Mouse (Mus musculus): ENCODE results near the gene Cpsf2. TPM values are rescaled to one million over a fixed set of nuclear protein-coding genes. Genes with fewer than 3 reads are reported as not detected.

Cpsf2 gene
- polyA plus RNA-seq, 1 experiment from 2014 or later, result 43.3 TPM

- ATAC-seq (ENCODE audit: low FRiP score) (no peak), DNase-seq (ENCODE audit: low spot score) (no peak)
- Histone ChIP-seq H3K27ac (ENCODE audit: low read depth, low read length) (no peak overlapping the region), H3K9me3 (ENCODE audit: control insufficient read depth, low read length) (no peaks in the 10 kb centered on the region), H3K36me3 (ENCODE audit: control insufficient read depth, insufficient read depth, low read length) (peaks cover 18% of the 10 kb centered on the region), H3K4me2 (replicated peaks; ENCODE audit: low read depth, low read length) (no peak overlapping the region), H3K27me3 (ENCODE audit: control insufficient read depth, insufficient read depth, low read length) (no peaks in the 10 kb centered on the region), H3K4me1 (replicated peaks; ENCODE audit: control insufficient read depth, insufficient read depth, low read length) (no peaks in the 10 kb centered on the region), H3K9ac (ENCODE audit: low read depth, low read length) (no peak overlapping the region), H3K4me3 (ENCODE audit: low read depth, low read length) (no peak overlapping the region)
- 94% methylated on average over 8 of the region's 8 CpGs for WGBS
Observed at GRCm38 (mm10) chr12:101994576-101995467, 19.0 kb downstream of the Cpsf2 start.

GRCm38 (mm10) chr12:101998929-101999328, 23.1 kb downstream of the Cpsf2 start:
- no peak overlapping the region for H3K9ac ChIP-seq (ENCODE audit: low read depth, low read length)
- no peaks in the 10 kb centered on the region for H3K9me3 ChIP-seq (ENCODE audit: control insufficient read depth, low read length)
- H3K4me3 ChIP-seq (ENCODE audit: low read depth, low read length), result no peak overlapping the region
- WGBS, result 90% methylated on average over 5 of the region's 5 CpGs
- no peaks in the 10 kb centered on the region for H3K4me1 ChIP-seq (replicated peaks; ENCODE audit: control insufficient read depth, insufficient read depth, low read length)
- DNase-seq (ENCODE audit: low spot score), result no peak
- H3K4me2 ChIP-seq (replicated peaks; ENCODE audit: low read depth, low read length), result no peak overlapping the region
- no peak for ATAC-seq (ENCODE audit: low FRiP score)
- no peak overlapping the region for H3K27ac ChIP-seq (ENCODE audit: low read depth, low read length)
- peaks cover 18% of the 10 kb centered on the region for H3K36me3 ChIP-seq (ENCODE audit: control insufficient read depth, insufficient read depth, low read length)
- H3K27me3 ChIP-seq (ENCODE audit: control insufficient read depth, insufficient read depth, low read length), result no peaks in the 10 kb centered on the region

GRCm38 (mm10) chr12:102000785-102001184, 25.0 kb downstream of the Cpsf2 start:
- Histone ChIP-seq H3K4me1 (replicated peaks; ENCODE audit: control insufficient read depth, insufficient read depth, low read length) (no peaks in the 10 kb centered on the region), H3K27me3 (ENCODE audit: control insufficient read depth, insufficient read depth, low read length) (no peaks in the 10 kb centered on the region), H3K4me2 (replicated peaks; ENCODE audit: low read depth, low read length) (no peak overlapping the region), H3K9ac (ENCODE audit: low read depth, low read length) (no peak overlapping the region), H3K36me3 (ENCODE audit: control insufficient read depth, insufficient read depth, low read length) (peaks cover 18% of the 10 kb centered on the region), H3K9me3 (ENCODE audit: control insufficient read depth, low read length) (no peaks in the 10 kb centered on the region), H3K27ac (ENCODE audit: low read depth, low read length) (no peak overlapping the region), H3K4me3 (ENCODE audit: low read depth, low read length) (no peak overlapping the region)
- WGBS, result 94% methylated on average over 11 of the region's 11 CpGs
- ATAC-seq (ENCODE audit: low FRiP score) (no peak), DNase-seq (ENCODE audit: low spot score) (no peak)

- H3K4me3 ChIP-seq (ENCODE audit: low read depth, low read length), result no peak overlapping the region
- ATAC-seq (ENCODE audit: low FRiP score) (no peak), DNase-seq (ENCODE audit: low spot score) (no peak)
- no peaks in the 10 kb centered on the region for H3K4me1 ChIP-seq (replicated peaks; ENCODE audit: control insufficient read depth, insufficient read depth, low read length)
- no peak overlapping the region for H3K4me2 ChIP-seq (replicated peaks; ENCODE audit: low read depth, low read length)
- WGBS, result 86% methylated on average over 16 of the region's 16 CpGs
- no peaks in the 10 kb centered on the region for H3K27me3 ChIP-seq (ENCODE audit: control insufficient read depth, insufficient read depth, low read length)
- H3K27ac ChIP-seq (ENCODE audit: low read depth, low read length), result no peak overlapping the region
- no peaks in the 10 kb centered on the region for H3K9me3 ChIP-seq (ENCODE audit: control insufficient read depth, low read length)
- no peak overlapping the region for H3K9ac ChIP-seq (ENCODE audit: low read depth, low read length)
- H3K36me3 ChIP-seq (ENCODE audit: control insufficient read depth, insufficient read depth, low read length), result 0 out of 2 replicates have a peak, but pooled peaks cover 2% of the 10 kb centered on the region
Observed at GRCm38 (mm10) chr12:102008111-102008977, 32.6 kb downstream of the Cpsf2 start.

- 92% methylated on average over 6 of the region's 6 CpGs for WGBS
- no peaks in the 10 kb centered on the region for H3K36me3 ChIP-seq (ENCODE audit: control insufficient read depth, insufficient read depth, low read length)
- no peaks in the 10 kb centered on the region for H3K9me3 ChIP-seq (ENCODE audit: control insufficient read depth, low read length)
- DNase-seq (ENCODE audit: low spot score) (no peak), ATAC-seq (ENCODE audit: low FRiP score) (no peak)
- no peak overlapping the region for H3K4me3 ChIP-seq (ENCODE audit: low read depth, low read length)
- H3K4me1 ChIP-seq (replicated peaks; ENCODE audit: control insufficient read depth, insufficient read depth, low read length), result no peaks in the 10 kb centered on the region
- H3K4me2 ChIP-seq (replicated peaks; ENCODE audit: low read depth, low read length), result no peak overlapping the region
- no peaks in the 10 kb centered on the region for H3K27me3 ChIP-seq (ENCODE audit: control insufficient read depth, insufficient read depth, low read length)
- H3K9ac ChIP-seq (ENCODE audit: low read depth, low read length), result no peak overlapping the region
- H3K27ac ChIP-seq (ENCODE audit: low read depth, low read length), result no peak overlapping the region
Observed at GRCm38 (mm10) chr12:102009551-102009950, 33.8 kb downstream of the Cpsf2 start.

GRCm38 (mm10) chr12:102014411-102014810, 38.6 kb downstream of the Cpsf2 start:
- DNase-seq (ENCODE audit: low spot score) (no peak), ATAC-seq (ENCODE audit: low FRiP score) (no peak)
- H3K27me3 ChIP-seq (ENCODE audit: control insufficient read depth, insufficient read depth, low read length), result no peaks in the 10 kb centered on the region
- H3K4me2 ChIP-seq (replicated peaks; ENCODE audit: low read depth, low read length), result no peak overlapping the region
- 84% methylated on average over 5 of the region's 5 CpGs for WGBS
- no peaks in the 10 kb centered on the region for H3K4me1 ChIP-seq (replicated peaks; ENCODE audit: control insufficient read depth, insufficient read depth, low read length)
- H3K36me3 ChIP-seq (ENCODE audit: control insufficient read depth, insufficient read depth, low read length), result no peaks in the 10 kb centered on the region
- H3K27ac ChIP-seq (ENCODE audit: low read depth, low read length), result no peak overlapping the region
- H3K9ac ChIP-seq (ENCODE audit: low read depth, low read length), result no peak overlapping the region
- no peaks in the 10 kb centered on the region for H3K9me3 ChIP-seq (ENCODE audit: control insufficient read depth, low read length)
- H3K4me3 ChIP-seq (ENCODE audit: low read depth, low read length), result no peak overlapping the region

- H3K27me3 ChIP-seq (ENCODE audit: control insufficient read depth, insufficient read depth, low read length), result no peaks in the 10 kb centered on the region
- no peaks in the 10 kb centered on the region for H3K36me3 ChIP-seq (ENCODE audit: control insufficient read depth, insufficient read depth, low read length)
- 88% methylated on average over 6 of the region's 6 CpGs for WGBS
- no peak overlapping the region for H3K4me3 ChIP-seq (ENCODE audit: low read depth, low read length)
- H3K4me1 ChIP-seq (replicated peaks; ENCODE audit: control insufficient read depth, insufficient read depth, low read length), result no peaks in the 10 kb centered on the region
- ATAC-seq (ENCODE audit: low FRiP score) (no peak), DNase-seq (ENCODE audit: low spot score) (no peak)
- no peak overlapping the region for H3K9ac ChIP-seq (ENCODE audit: low read depth, low read length)
- H3K9me3 ChIP-seq (ENCODE audit: control insufficient read depth, low read length), result no peaks in the 10 kb centered on the region
- H3K27ac ChIP-seq (ENCODE audit: low read depth, low read length), result no peak overlapping the region
- no peak overlapping the region for H3K4me2 ChIP-seq (replicated peaks; ENCODE audit: low read depth, low read length)
Observed at GRCm38 (mm10) chr12:102015127-102015526, 39.3 kb downstream of the Cpsf2 start.

GRCm38 (mm10) chr12:102021923-102022322, 46.1 kb downstream of the Cpsf2 start:
- Histone ChIP-seq H3K9me3 (ENCODE audit: control insufficient read depth, low read length) (no peaks in the 10 kb centered on the region), H3K36me3 (ENCODE audit: control insufficient read depth, insufficient read depth, low read length) (no peaks in the 10 kb centered on the region), H3K27me3 (ENCODE audit: control insufficient read depth, insufficient read depth, low read length) (no peaks in the 10 kb centered on the region), H3K4me2 (replicated peaks; ENCODE audit: low read depth, low read length) (no peak overlapping the region), H3K4me3 (ENCODE audit: low read depth, low read length) (no peak overlapping the region), H3K9ac (ENCODE audit: low read depth, low read length) (no peak overlapping the region), H3K4me1 (replicated peaks; ENCODE audit: control insufficient read depth, insufficient read depth, low read length) (no peaks in the 10 kb centered on the region), H3K27ac (ENCODE audit: low read depth, low read length) (no peak overlapping the region)
- ATAC-seq (ENCODE audit: low FRiP score) (no peak), DNase-seq (ENCODE audit: low spot score) (no peak)
- 88% methylated on average over 6 of the region's 6 CpGs for WGBS
